Mouse (Mus musculus) left cerebral cortex, adult 2 months (tissue): ENCODE measurements at regions not wholly inside any gene's neighbourhood (a gene's known extent, or its start where the extent isn't known, plus 50 kb on each side); places are given as distances from the start of the nearest gene placed in this dataset.

Experiments used
- DNase-seq, 2 experiments: peaks; one replicate each; pipeline ENCODE4 v3.0.0; 2021 to 2022; ENCODE audit warnings: low spot score in 2 of 2, mixed read lengths in 1 of 2; ENCODE audit errors: extremely low spot score in 1 of 2
- H3K27ac ChIP-seq: fragments of 200-600 bp; 2 replicates; pipeline ENCODE4 v1.8.1; 2022
- H3K4me3 ChIP-seq: fragments of 200-600 bp; 2 replicates; pipeline ENCODE4 v1.8.1; 2022
- CTCF ChIP-seq: fragments of 200-600 bp; IDR thresholded peaks from 2 replicates; pipeline ENCODE4 v1.8.1; 2022; ENCODE audit warnings: antibody characterized with exemption, mild to moderate bottlenecking, moderate library complexity
- intact Hi-C: fragments of 180-260 bp; cut with DNase I; formaldehyde crosslinking; loops from one replicate; pipeline ENCODE4 v1.15.1; 2025

DNA sequence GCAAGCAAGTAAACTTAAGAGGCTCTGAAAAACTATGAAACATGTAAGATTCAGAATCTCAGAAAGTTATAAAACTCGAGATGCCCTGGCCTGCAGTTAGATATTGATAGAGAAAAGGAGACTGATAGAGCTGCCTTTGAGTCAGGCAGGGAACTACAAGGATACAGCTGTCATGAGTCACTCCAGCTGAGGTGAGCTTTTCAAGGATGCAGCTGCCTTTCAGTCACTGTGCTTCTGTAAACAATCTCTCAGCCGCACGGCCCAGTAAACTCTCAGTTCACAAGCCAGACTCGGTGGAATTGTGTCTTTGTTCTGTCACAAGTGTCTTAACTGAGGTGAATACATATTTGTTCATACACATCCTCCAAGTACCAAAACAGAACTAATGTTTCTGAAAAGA lies 334.9 kb upstream of the Rsrc1 start:
- Histone ChIP-seq H3K27ac (no peak overlapping the region), H3K4me3 (no peak overlapping the region)
- no peak for DNase-seq
- intact Hi-C loops, result no loop called here
- TF ChIP-seq CTCF, result no peak

DNA sequence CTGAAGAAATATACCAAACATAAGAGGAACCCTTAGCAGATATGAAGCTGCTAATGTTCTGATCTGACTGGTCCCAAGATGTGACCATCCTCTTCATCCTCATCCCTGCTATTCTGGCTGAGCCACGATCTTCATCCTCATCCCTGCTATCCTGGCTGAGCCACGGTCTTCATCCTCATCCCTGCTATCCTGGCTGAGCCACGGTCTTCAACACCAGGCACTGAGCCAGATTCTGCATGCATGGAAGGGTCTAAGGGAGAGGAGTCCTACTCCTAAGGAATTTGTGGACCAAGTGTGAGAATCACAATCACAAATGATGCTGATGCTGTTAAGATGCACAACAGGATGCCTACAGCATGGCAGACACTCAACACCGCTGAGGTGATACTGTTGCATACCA lies 331.9 kb upstream of the Rsrc1 start:
- intact Hi-C loops, result no loop called here
- DNase-seq, result no peak
- TF ChIP-seq CTCF, result no peak
- no peak overlapping the region for H3K4me3 ChIP-seq
- no peak overlapping the region for H3K27ac ChIP-seq

DNA sequence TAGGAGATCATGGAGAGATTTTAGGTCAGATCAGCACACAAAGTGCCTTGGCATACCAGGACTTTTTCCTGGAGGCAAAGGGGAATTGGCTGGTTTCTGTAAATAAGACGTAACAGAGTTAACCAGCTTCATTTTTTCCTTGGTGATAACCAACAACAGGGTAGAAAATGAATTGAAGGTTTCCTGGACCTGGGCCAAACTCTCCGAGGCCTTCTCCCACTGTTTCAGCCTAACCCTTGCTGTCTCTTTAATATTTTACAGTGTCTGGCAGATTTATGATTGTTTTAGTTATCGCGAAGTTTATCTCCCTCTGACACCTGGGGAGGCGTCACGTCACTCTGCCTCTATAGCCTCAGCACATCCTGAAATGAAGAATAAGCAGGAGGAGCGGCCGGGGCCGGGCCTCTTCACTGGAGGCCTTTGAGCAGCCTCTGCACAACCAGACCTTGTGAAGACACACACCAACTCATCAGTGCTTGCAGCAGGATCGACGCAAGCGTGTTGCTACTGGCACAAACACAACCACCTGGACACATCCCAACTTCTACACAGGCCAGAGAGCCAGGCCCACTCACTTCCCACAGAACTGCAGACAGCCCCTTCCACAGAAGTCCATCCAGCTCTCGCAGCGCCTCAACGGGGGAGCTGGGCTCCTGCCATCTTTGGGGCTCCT lies 331.0 kb upstream of the Rsrc1 start:
- Histone ChIP-seq H3K27ac (no peak overlapping the region), H3K4me3 (no peak overlapping the region)
- TF ChIP-seq CTCF, result no peak
- DNase-seq, result peak; percentile 17 to 18
- intact Hi-C loops, result no loop called here

DNA sequence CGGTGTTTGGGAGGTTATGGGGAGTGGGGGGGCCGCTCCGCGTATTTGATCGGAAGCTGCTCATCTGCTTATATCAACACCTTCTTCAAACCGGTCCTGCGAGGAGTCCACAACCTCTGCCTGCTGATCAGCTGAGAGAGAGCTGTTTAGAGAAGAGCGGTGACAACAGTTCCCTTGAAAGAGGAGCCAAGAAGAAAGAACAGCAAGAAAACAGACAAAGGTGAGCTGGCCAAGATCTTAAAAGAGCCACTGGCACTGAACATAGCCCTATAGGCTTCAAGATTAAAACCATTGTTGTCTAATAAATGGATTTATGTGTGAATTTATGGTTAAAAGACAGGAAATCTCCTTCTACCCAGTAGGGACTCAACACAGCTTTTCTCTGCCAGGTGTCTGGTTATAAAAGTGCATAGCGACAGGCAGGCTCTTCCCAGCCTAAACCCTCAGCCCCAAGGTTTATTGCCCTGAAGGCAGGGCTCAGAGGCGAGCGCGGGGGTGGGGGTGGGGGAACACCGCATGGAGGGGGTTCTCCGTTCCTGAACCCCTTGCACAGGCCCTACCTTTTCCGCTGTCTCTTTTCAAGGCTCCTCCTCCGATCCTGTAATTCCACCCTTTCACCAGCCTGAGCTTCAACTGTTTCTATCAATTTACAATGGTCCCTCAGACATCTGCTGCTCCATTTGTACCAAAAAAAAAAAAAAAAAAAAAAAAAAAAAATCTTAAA lies 330.3 kb upstream of the Rsrc1 start:
- no peak for TF ChIP-seq CTCF
- no peak overlapping the region for H3K4me3 ChIP-seq
- intact Hi-C loops, result no loop called here
- no peak for DNase-seq
- no peak overlapping the region for H3K27ac ChIP-seq

DNA sequence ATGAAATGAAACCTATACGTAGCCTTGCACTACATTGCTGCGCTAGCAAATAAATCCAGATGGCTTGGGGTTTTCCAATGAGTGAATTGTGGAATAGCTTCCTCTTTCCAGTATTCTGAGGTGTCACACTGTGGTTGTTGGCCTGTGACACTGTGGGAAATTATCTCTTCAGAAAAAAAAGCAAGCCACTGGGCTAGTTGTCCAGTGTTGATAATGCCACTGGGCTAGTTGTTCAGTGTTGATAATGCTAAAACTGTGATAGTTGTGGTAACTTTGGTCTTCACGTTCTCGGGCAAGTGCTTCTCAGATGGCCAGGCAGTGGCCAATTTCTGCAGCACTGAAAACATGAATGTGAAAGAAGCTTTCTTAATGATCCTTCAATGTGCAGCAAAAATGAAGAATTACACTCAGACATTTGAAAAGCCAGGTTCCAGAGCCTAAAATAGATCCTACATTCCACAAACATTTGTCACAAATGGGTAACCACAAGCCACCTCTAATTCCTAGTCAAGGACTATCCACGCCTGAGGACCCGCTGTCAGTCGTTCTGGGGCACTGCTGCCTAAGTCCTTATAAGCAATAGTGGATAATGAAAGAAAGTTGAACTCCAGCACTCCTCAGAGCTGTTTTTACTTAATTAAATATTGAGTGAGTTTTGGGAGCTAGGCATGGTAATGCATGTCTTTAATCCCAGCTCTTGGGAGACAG lies 328.9 kb upstream of the Rsrc1 start:
- intact Hi-C loops, result no loop called here
- H3K27ac ChIP-seq, result no peak overlapping the region
- DNase-seq, result no peak
- no peak overlapping the region for H3K4me3 ChIP-seq
- no peak for TF ChIP-seq CTCF

DNA sequence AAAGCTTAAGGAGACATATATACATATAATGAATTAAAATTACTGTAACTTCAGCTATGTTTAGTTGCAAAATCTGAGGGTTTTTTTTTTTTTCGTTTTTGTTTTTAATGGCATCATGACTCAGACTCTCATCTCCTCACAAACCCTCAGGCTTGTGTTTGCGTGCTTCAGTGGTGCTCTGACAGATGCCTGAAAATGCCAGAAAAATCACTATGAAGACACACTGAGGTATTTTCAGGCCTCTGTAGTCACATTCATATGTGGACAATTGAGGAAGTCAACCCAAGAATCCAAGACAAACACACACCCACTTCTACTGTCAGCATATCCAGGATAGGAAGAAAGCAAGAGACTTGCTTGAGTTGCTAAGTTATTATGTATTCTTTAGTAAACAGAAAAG lies 327.2 kb upstream of the Rsrc1 start:
- no peak for DNase-seq
- Histone ChIP-seq H3K4me3 (no peak overlapping the region), H3K27ac (no peak overlapping the region)
- no peak for TF ChIP-seq CTCF
- intact Hi-C loops, result no loop called here

DNA sequence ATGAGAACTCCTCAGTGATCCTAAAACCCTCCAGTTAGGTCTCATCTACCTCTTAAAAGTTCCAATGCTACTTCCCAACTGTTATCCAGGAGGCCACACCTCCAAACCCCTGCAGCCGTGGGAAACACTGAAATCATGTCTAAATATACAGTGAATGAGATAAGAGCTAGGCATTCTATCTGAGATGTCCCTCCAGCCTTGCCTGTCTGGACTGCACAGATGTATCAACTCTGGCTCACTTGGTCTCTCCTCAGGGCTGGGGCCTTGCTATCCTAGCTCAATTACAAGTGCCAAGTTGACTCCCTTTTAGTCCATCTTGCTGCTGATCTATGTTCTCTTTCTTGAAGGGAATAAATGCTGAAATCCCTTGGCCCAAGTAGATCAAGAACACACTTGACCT lies 326.3 kb upstream of the Rsrc1 start:
- Histone ChIP-seq H3K4me3 (no peak overlapping the region), H3K27ac (no peak overlapping the region)
- DNase-seq, result no peak
- intact Hi-C loops, result no loop called here
- no peak for TF ChIP-seq CTCF

DNA sequence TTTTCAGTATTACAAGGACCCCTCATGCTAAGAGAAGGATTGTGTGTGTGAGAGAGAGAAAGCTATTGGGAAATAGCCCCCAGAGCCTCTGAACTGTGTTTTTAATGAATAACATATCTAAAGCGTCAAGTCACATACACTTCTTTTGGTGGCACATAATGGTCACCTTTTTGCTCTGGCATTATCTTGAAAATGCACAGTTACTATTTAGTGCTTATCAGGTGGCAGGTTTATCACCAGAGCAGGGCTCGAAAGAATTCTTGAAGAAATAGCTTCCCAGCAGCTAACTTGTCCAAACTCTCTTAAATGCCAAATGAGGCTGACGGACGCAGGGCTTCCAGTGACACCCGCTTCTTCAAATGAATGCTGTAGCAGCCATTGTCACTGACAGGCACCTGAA lies 324.7 kb upstream of the Rsrc1 start:
- no peak for DNase-seq
- no peak for TF ChIP-seq CTCF
- intact Hi-C loops, result no loop called here
- no peak overlapping the region for H3K4me3 ChIP-seq
- H3K27ac ChIP-seq, result no peak overlapping the region

DNA sequence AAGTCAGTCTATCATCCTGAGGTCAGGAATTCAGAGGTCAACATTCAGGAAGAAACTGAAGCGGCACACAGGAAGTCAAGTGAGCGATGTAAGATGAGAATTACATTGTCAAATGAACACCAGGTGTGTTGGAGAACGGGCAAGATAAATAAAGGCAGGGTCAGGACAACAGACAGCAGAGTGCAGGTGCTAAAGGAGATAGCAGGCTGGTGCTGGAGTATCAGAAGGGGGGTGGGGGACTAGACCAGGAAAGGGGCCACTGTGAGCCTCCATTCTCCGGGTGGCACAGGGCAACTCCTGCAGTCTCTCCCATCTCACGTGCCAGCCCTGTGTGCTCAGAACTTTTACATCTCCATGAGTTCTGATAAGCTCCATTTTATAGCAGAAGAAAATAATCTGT lies 320.6 kb upstream of the Rsrc1 start:
- intact Hi-C loops, result no loop called here
- no peak overlapping the region for H3K27ac ChIP-seq
- DNase-seq, result no peak
- H3K4me3 ChIP-seq, result no peak overlapping the region
- TF ChIP-seq CTCF, result no peak

DNA sequence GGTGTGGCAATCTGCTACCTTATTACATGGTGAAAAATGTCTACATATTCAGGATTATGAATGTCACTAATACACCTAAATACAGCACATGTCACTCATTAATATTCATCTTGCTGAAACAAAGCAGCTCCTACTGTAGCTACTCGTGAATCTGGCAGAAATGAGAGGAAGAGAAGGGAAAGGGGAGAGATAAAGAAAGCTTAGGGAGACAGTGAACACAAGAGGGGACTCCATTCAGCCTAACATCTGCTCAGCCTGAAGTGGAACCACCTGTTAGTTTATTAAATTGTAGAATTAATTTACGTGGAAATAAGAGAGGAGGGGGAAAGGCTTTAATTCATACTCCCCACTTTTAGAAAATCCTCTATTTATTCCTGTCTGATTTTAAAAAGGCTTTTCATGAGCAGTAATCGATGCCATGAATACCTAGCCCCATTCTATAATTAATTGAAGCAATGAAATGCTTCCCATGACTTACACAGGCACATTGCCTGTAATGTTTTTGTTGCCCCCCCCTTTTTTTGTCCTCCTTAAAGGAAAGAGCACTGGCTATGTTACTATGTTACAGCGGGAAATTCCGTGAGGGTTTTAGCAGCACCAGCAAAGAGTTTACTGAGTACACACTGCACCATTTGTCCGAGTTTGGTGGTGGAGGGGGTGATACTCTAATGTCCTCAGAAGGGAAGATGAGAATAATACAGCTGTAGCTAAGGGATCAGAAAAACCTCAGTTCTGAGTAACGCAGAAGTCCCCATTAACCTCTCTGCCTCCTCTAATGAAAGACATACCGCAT lies 319.2 kb upstream of the Rsrc1 start:
- no peak for TF ChIP-seq CTCF
- Histone ChIP-seq H3K4me3 (no peak overlapping the region), H3K27ac (no peak overlapping the region)
- DNase-seq, result no peak
- intact Hi-C loops, result no loop called here

DNA sequence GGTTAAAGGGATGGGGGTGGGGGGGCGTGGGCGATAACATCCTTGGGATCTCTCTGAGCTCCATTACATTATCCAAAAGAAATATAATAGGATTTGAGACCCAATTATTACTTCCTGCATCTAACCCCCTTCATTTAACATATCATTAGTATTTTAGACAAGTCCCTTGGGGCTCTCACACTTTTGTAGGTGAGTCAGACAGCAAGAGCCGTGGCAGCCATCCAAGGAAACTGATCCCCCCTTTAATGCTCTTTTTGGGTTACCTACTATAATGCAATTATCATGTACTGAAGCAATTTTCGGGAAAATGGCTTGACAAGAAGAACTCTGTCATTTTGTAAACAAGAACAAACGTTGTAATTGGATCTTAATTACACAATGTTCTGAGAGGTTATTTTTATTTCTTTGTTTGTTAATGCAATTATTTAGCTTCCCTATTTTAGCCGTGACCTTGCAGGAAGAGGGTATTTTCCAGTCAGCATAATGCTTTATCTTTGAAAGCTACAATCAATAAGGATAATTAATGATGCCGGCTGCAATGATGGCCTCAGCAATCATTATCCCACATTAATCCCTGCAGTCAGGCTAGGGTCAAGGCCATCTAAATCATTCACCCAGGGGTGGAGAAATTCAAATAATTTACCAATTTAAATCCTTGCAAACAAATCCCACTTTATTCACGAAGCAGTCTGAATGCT lies 297.5 kb upstream of the Rsrc1 start:
- DNase-seq, result no peak
- Histone ChIP-seq H3K27ac (no peak overlapping the region), H3K4me3 (no peak overlapping the region)
- intact Hi-C loops, result no loop called here
- TF ChIP-seq CTCF, result no peak
